Mouse (Mus musculus): ENCODE data around the gene Relch. TPM values are rescaled to one million over a fixed set of nuclear protein-coding genes. Genes with fewer than 3 reads are reported as not detected.
A peak's percentile ranks its signal among the peaks of the same experiment; 100 is the strongest.

The Relch gene
- total and polyA plus RNA-seq, 3 experiments = 29.2 to 41.9 (median 39.0) TPM

DNA sequence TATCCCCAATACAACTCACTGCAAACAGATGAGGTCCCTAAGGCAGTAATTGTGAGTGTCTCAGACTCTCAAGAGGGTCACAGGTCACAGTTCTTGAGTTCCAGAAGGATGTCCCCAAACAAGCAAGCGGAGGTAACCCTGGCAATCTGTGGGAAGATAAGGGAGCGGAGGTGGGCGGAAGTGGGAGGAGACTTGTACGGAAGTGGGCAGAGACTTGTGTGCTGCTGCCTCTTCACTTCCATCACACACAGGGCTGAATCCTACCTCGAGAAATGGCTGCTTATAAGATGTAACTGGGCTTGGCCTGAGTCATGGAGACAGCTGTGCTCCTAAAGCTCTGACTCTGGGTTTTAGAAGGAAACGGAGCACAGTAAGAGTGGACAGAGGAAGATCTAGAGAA lies 139.3 kb downstream of the Relch start:
- Histone ChIP-seq H3K4me1 (ENCODE audit: control insufficient read depth in 1 of 2, insufficient read depth in 2 of 2, low read length in 2 of 2) (peaks cover 0 to 10% of the 10 kb centered on the region in 2 experiments; a peak in 3 of 4 replicates), H3K9me3 (replicated peaks; ENCODE audit: insufficient read depth, low read length) (no peaks in the 10 kb centered on the region), H3K27me3 (ENCODE audit: control insufficient read depth in 1 of 2, insufficient read depth in 2 of 2, low read length in 2 of 2) (peaks cover 0 to 1% of the 10 kb centered on the region in 2 experiments; a peak in 1 of 4 replicates), H3K36me3 (ENCODE audit: control insufficient read depth in 1 of 2, insufficient read depth in 2 of 2, low read length in 2 of 2) (no peaks in the 10 kb centered on the region; a peak in 1 of 4 replicates), H3K4me3 (ENCODE audit: control insufficient read depth in 1 of 2, insufficient read depth in 1 of 2, low read depth in 2 of 2, low read length in 2 of 2) (no peak overlapping the region), H3K9ac (ENCODE audit: control insufficient read depth, low read depth, low read length, poor library complexity, severe bottlenecking) (no peak overlapping the region), H3K79me2 (ENCODE audit: control insufficient read depth, insufficient read depth, low read length, poor library complexity) (no peaks in the 10 kb centered on the region), H3K27ac (ENCODE audit: control insufficient read depth, low read depth, low read length) (no peak overlapping the region)
- no peak for TF ChIP-seq USF2 (IDR thresholded peaks at IDR 0.05; ENCODE audit: borderline replicate concordance in 1 of 2, insufficient read depth in 1 of 2, low read depth in 1 of 2, low read length in 2 of 2)
- peak; percentile 45; the same call in 1 of the 2 replicates for TF ChIP-seq GATA1 (IDR thresholded peaks at IDR 0.05; ENCODE audit: low read depth, low read length)
- TF ChIP-seq MXI1 (IDR thresholded peaks at IDR 0.05; ENCODE audit: low read depth, low read length) = no peak
- DNase-seq (ENCODE audit: low read depth, low spot score) = peak; percentile 40

DNA sequence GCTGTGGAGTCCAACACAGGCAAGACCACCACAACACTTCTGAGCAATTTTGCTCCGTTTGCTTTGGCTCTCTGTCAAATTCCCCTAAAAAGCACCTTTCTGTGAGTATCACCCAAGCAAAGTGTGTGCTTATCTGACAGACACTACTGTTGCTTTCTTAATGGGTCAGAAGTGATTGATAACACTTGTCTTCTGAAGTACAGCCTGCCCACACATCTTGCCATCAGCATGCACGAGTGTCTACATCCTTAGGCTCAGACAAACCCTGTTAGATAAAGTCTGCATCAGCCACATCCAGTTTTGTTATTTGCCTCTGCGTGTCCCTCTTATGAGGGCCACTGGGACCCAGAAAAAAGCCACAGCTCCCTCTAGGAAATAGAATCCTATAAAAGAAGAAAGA lies 140.6 kb downstream of the Relch start:
- Histone ChIP-seq H3K36me3 (ENCODE audit: control insufficient read depth in 1 of 2, insufficient read depth in 2 of 2, low read length in 2 of 2) (no peaks in the 10 kb centered on the region; a peak in 1 of 4 replicates), H3K9me3 (replicated peaks; ENCODE audit: insufficient read depth, low read length) (no peaks in the 10 kb centered on the region), H3K4me1 (ENCODE audit: control insufficient read depth in 1 of 2, insufficient read depth in 2 of 2, low read length in 2 of 2) (peaks cover 0 to 10% of the 10 kb centered on the region in 2 experiments; a peak in 3 of 4 replicates), H3K9ac (ENCODE audit: control insufficient read depth, low read depth, low read length, poor library complexity, severe bottlenecking) (no peak overlapping the region), H3K79me2 (ENCODE audit: control insufficient read depth, insufficient read depth, low read length, poor library complexity) (no peaks in the 10 kb centered on the region), H3K27ac (ENCODE audit: control insufficient read depth, low read depth, low read length) (no peak overlapping the region), H3K4me3 (ENCODE audit: control insufficient read depth in 1 of 2, insufficient read depth in 1 of 2, low read depth in 2 of 2, low read length in 2 of 2) (no peak overlapping the region), H3K27me3 (ENCODE audit: control insufficient read depth in 1 of 2, insufficient read depth in 2 of 2, low read length in 2 of 2) (no peaks in the 10 kb centered on the region)
- TF ChIP-seq BHLHE40 (IDR thresholded peaks at IDR 0.05; ENCODE audit: borderline replicate concordance, low read depth, low read length) (no peak), EP300 (IDR thresholded peaks at IDR 0.05; ENCODE audit: low read depth in 1 of 2, low read length in 2 of 2) (peak; percentile 43 to 63), RCOR1 (IDR thresholded peaks at IDR 0.05; ENCODE audit: low read depth, low read length) (peak; percentile 27; the same call in 1 of the 2 replicates), NRF1 (IDR thresholded peaks at IDR 0.05; ENCODE audit: insufficient read depth, low read depth, low read length, poor library complexity, severe bottlenecking) (no peak), TCF12 (IDR thresholded peaks at IDR 0.05; ENCODE audit: low read depth, low read length) (0 out of 2 replicates have a peak, but pooled peaks have one; percentile 9), GATA1 (IDR thresholded peaks at IDR 0.05; ENCODE audit: low read depth, low read length) (0 out of 2 replicates have a peak, but pooled peaks have one; percentile 30), ETS1 (IDR thresholded peaks at IDR 0.05; ENCODE audit: low read depth, low read length) (0 out of 2 replicates have a peak, but pooled peaks have one; percentile 23), RAD21 (IDR thresholded peaks at IDR 0.05; ENCODE audit: low read depth, low read length) (no peak)
- peak; percentile 17 for DNase-seq (ENCODE audit: low read depth, low spot score)

Other genes with a start within 250 kb of the Relch start
- 36.1 and 38.8 TPM in 2 replicates for gene Pign, start 184 bp upstream of the Relch start, total RNA-seq (2012; rRNA removed)
- 10 to 100 TPM; 27.1 to 59.0 TPM for gene Pign, start 184 bp upstream of the Relch start, polyA plus RNA-seq (2012; ENCODE audit: insufficient read depth in 1 of 2, insufficient read length in 2 of 2, low read depth in 1 of 2, low replicate concordance in 2 of 2, missing spikeins in 1 of 2)
- not detected in 2 replicates for gene Tnfrsf11a, start 116.9 kb downstream of the Relch start, total RNA-seq (2012; rRNA removed)
- gene Tnfrsf11a, start 116.9 kb downstream of the Relch start, polyA plus RNA-seq (2012; ENCODE audit: insufficient read depth in 1 of 2, insufficient read length in 2 of 2, low read depth in 1 of 2, low replicate concordance in 2 of 2, missing spikeins in 1 of 2) = not detected